Mouse (Mus musculus): Measurements from ENCODE around the gene Smyd4.

DNA sequence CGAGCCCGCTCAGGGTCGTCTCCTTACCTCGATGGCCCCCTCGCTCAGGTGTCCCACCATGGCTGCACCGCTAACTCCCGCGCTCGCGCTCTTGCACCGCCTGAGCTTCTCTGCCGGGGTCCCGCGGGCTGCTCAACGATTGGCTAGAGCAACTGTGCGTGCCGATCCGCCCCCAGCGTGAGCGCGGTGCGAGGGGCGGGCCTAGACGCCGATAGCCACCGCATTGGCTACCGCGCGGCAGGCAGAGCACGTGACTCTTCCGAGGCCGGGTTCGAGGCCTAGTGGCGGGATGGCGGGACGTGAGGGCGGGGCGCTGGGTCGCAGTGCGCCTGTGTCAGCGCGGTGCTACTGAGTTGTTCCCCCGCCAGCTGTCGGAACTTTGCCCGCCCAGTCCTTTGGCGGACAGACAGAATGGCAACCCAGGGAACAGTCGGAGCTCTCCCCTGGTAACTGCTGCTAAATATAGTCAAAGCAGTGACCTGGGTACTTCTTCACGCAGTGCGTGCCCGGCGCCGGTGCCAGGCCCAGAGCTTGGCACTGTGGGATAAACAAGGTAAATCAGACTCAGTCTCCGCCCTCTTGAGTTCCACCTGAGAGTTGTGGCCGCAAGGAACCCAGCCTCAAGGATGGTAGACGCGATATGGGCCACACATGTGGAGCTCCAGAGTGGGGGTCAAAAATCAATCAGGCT lies at the start of gene Smyd4, which contains the start of gene Rpa1:
- TF ChIP-seq EP300 (IDR thresholded peaks at IDR 0.05) (no peak), CTCF (IDR thresholded peaks at IDR 0.05) (no peak; the same call in 1 of the 2 replicates)

Measured in lung, postnatal 0 days (tissue).